Comparison of ENCODE assay signal across 13 mouse cellular contexts in the genomic region with DNA sequence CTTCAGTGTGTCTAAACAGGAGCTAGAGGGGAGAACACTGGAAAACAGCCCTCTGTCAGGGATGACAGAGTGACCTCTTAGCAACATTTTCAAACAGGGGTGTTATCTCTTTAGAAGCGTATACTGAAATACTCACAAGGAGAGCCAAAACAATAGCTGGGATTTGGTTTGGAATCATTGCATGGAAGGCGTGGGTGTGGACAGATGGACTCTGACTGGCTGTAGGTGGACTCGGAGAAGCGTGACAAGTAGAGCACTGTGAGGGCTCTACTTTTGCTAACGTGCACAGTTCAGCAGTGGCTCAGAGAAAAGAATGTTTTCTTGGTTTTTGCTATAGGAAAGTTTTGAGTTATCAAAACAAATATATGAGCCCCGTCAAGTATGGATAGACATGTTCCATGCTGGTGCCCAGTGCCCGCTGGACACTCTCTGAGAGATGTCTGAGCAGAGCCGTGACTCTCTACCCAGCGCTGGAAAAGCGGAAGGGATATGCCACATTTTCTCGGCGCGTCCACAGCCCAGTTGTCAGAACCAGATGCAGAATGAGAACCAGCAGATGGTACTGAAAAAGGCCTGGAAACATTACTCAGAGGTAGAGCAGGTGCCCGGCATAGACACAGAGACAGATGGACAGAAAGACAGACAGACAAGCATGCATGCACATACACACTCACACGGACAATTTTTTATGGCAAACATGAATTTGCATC.
DNase-seq lines count a peak whose midpoint lies in the region; ATAC-seq lines count a peak whose summit lies in the region.
"Had no signal": no experiment of that assay in that cellular context is flagged by ENCODE, and none has a peak within 500 bp of the region (broad histone marks: within the 10 kb centered on the region; RNA-seq: fewer than 3 reads in every experiment).

No protein-coding gene starts in this region.

- H3K9me3 ChIP-seq in kidney, embryonic 14.5 days (ENCODE audit: control insufficient read depth, low read length), result no peaks in the 10 kb centered on the region
- H3K9me3 ChIP-seq: hindbrain, embryonic 13.5 days; megakaryocyte, embryonic 14.5 days; neural tube, embryonic 13.5 days had no signal

- H3K4me1 ChIP-seq in kidney, embryonic 14.5 days (ENCODE audit: control insufficient read depth, insufficient read depth, low read length), result peaks cover 17% of the 10 kb centered on the region; the same call in 1 of the 2 replicates
- H3K4me1 ChIP-seq: megakaryocyte, embryonic 14.5 days had no signal

- H3K4me3 ChIP-seq in kidney, embryonic 14.5 days (ENCODE audit: low read length), result no peak overlapping the region
- H3K4me3 ChIP-seq: hindbrain, embryonic 13.5 days; megakaryocyte, embryonic 14.5 days; neural tube, embryonic 13.5 days had no signal

- no peak overlapping the region for H3K4me2 ChIP-seq in kidney, embryonic 14.5 days (replicated peaks; ENCODE audit: low read depth, low read length)
- H3K4me2 ChIP-seq: hindbrain, embryonic 13.5 days; neural tube, embryonic 13.5 days had no signal

- H3K27ac ChIP-seq in kidney, embryonic 14.5 days (ENCODE audit: low read depth, low read length), result no peak overlapping the region
- H3K27ac ChIP-seq: hindbrain, embryonic 13.5 days; neural tube, embryonic 13.5 days had no signal

- WGBS in kidney, embryonic 14.5 days, result 64% methylated on average over 15 of the region's 15 CpGs

- H3K36me3 ChIP-seq in kidney, embryonic 14.5 days (ENCODE audit: control insufficient read depth, insufficient read depth, low read length), result no peaks in the 10 kb centered on the region
- H3K36me3 ChIP-seq: hindbrain, embryonic 13.5 days; neural tube, embryonic 13.5 days had no signal

- 0 out of 2 replicates have a peak overlapping the region, but pooled peaks have one; percentile 23 for H3K9ac ChIP-seq in kidney, embryonic 14.5 days (ENCODE audit: low read depth, low read length)
- H3K9ac ChIP-seq: hindbrain, embryonic 13.5 days; neural tube, embryonic 13.5 days had no signal

- no peak for DNase-seq in kidney, postnatal 10 days
- peak; percentile 81 for DNase-seq in right cerebral cortex, adult 18-20 months
- no peak for DNase-seq in right cerebral cortex, postnatal 14 days
- DNase-seq in layer of hippocampus, adult 9-11 months, result peak; percentile 76
- no peak for DNase-seq in thymus, postnatal 0 days (ENCODE audit: low spot score)
- no peak for DNase-seq in heart, adult 8-10 months (ENCODE audit: low spot score)
- DNase-seq: cerebellum, postnatal 14 days; spleen, adult 18-20 months; thymus, postnatal 25 days had no signal

- H3K27me3 ChIP-seq in kidney, embryonic 14.5 days (ENCODE audit: control insufficient read depth, insufficient read depth, low read length), result no peaks in the 10 kb centered on the region; the same call in 1 of the 2 replicates

- no peak for ATAC-seq in kidney, embryonic 14.5 days (ENCODE audit: low FRiP score, low TSS enrichment)

Comparison
In these comparisons a context has a peak if more than half of its experiments do, and no peak if none do; other contexts are left out.
1. DNase-seq: peak in right cerebral cortex, adult 18-20 months (single experiment) and layer of hippocampus, adult 9-11 months (single experiment); none in kidney, postnatal 10 days (single experiment), right cerebral cortex, postnatal 14 days (single experiment), thymus, postnatal 0 days (single experiment) and heart, adult 8-10 months (single experiment).